Mouse (Mus musculus) right cerebral cortex, adult 2 months (tissue): ENCODE data around the gene Wdhd1.

ENCODE experiments used
- DNase-seq, 2 experiments: peaks; one replicate each; pipeline ENCODE4 v3.0.0; 2021 to 2022; ENCODE audit warnings: low spot score in 2 of 2

The Wdhd1 gene

GRCm38 (mm10) chr14:47221567-47221966, 55.1 kb downstream of the Wdhd1 start:
- no peak for DNase-seq

GRCm38 (mm10) chr14:47220231-47221025, 56.2 kb downstream of the Wdhd1 start:
- DNase-seq = no peak

DNA sequence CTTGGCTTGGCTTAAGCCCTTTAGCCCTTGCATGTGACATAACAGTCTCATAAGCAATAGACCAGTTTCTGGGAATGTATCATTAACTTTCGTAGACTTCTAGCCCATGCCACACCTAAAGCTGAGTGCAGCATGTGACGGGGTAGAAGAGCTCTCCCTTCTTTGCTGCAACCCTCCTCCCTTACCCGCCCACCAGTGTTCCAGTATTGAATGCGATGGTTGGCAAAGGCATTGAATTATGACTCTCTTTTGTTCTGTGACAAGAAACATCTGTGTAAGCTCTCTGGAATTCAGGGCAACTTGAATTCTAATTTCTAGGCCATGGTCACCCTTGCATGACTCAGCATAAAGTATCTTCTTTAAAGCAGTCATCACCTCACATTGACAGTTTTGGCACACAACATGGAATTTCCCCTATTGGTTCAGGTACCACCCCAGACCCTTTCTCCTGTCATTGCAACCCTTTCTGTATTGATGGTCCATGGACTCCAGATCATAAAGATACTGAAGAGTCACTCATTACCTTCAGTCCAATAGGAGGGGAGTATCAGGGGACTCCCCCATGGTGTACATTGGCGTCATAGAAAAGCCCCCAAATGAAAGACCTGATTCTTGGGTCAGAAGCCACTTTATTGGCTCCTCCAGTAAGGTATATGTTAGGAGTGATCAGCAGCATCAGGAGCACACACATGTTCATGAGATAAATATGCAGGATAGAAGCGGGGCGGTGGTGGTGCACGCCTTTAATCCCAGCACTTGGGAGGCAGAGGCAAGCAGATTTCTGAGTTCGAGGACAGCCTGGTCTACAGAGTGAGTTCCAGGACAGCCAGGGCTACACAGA, 57.7 kb downstream of the Wdhd1 start:
- DNase-seq = no peak

GRCm38 (mm10) chr14:47216541-47216940, 60.1 kb downstream of the Wdhd1 start:
- DNase-seq = no peak

DNA sequence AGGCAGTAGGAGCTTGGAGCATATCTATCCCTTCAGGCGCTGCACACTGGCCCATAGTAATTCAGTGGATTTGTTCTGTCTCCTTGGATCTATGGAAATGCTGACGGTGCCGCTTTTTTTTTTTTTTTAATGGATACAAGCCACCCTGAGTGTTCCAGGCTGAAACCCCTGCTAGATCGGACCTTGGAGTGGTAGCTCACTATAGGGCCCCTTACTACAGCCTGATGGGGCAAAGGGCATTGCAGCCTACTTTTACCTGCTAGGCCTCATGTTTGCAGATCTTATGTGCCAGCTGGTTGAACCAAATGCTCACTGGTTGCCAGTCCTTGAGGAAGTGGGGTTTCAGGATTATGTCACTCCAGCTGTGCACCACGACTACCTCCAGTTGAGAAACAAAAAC, 62.3 kb downstream of the Wdhd1 start:
- DNase-seq = no peak

GRCm38 (mm10) chr14:47213305-47213704, 63.4 kb downstream of the Wdhd1 start:
- DNase-seq = no peak

- DNase-seq = no peak
Measured at GRCm38 (mm10) chr14:47209669-47210164, 66.9 kb downstream of the Wdhd1 start.

DNA sequence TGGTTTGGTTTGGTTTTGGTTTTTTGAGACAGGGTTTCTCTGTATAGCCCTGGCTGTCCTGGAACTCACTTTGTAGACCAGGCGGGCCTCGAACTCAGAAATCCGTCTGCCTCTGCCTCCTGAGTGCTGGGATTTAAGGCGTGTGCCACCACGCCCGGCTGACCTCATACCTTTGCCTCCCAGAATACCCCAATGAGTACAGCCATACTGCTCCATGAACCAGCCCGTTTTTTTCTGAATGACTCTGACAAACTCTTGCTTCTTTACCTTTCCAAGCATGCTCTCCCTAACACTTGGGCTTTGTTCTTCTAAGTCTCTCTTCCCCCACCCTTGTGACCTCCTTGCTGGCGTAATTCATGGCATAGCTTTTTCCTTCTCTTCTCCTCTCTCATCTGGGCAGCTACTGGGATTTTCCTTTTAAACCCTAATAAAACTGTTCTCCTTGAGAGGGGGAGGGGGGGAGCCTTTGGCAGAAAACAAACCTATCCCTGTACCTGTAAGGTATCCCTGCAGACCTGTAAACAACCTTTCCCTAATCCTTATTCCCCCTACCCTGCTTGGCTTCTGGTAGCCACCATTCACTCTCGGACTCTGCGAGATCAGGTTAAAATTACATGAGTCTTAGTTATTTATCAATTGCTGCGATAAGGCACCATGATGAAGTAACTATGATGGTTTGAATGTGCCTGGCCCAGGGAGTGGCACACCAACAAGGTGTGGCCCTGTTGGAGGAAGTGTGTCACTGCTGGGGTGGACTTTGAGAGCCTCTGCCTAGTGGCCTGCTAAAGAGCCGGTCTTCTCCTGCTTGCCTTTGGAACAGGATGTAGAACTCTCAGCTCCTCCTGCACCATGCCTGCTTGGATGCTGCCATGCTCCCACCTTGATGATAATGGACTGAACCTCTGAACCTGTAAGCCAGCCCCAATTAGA, 67.8 kb downstream of the Wdhd1 start:
- DNase-seq = no peak

DNA sequence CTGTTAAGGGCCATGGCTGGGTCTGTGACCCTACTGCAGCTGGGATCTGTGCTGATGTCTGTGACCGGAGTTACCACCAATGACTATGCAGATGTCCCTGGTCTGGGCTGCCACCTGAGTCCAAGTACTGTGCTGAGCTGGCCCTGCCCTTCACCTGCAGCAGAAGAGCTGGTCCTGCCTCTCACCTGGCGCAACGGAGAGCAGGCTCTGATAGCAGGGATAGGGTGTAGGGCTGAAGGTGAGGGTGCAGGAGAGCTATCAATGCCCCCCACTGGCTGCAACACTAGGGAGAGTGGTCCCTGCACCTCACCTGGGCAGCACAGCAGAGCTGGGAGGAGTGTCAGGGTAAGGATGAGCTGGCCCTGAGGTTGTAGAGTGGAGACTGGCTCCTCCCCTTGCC, 70.1 kb downstream of the Wdhd1 start:
- DNase-seq = no peak

DNA sequence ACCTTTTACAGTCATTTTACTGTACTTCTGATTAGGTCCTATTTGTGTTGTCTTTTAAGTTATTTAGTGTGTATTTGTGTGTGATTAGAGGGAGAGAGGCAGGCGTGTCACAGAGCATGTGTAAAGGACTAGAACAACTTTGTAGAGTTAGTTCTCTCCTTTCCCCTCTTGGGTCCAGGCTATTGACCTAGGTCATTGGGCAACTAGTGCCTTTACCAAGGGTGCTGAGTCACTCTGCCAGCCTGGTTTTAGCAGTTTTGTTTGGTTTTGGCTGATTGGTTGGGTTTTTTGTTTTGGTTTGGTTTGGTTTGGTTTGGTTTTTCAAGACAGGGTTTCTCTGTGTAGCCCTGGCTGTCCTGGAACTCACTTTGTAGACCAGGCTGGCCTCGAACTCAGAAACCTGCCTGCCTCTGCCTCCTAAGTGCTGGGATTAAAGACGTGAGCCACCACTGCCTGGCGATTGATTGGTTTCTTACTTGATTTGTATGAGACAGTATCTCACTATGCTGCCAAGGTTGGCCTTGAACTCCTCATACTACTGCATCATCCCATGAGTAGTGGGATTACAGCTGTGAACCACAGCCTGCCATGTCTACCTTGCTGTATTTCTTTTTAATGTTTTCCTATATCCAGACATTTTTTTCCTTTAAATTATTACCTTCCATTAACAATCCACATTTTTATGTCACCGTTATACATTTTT, 71.2 kb downstream of the Wdhd1 start:
- DNase-seq = no peak

GRCm38 (mm10) chr14:47197340-47197739, 79.3 kb downstream of the Wdhd1 start:
- DNase-seq = no peak

- no peak for DNase-seq
Measured at GRCm38 (mm10) chr14:47196711-47197110, 79.9 kb downstream of the Wdhd1 start.

DNA sequence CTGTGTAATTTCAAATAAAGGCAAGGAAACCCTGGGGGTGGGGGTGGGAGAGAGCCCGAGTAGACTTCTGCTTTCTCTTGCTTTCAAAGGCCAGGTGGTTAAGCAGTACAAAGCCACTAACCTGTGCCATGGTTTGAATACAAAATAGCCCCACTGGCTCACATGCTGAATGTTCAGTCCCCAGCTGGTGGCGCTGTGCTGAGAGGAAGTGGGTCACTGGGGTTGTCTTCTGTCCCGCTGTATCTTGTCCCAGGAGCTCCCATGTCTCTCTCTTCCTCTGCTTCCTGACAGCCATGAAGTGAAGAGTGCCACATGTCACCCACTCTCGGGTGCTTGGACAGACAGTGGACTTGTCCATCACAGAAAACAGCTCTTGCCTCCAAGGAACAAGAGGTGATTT, 82.6 kb downstream of the Wdhd1 start:
- DNase-seq = no peak

- DNase-seq = no peak
Measured at GRCm38 (mm10) chr14:47193506-47193905, 83.2 kb downstream of the Wdhd1 start.

GRCm38 (mm10) chr14:47191861-47192260, 84.8 kb downstream of the Wdhd1 start:
- DNase-seq = no peak
